Mouse (Mus musculus) neural tube, embryonic 14.5 days (tissue): ENCODE data around the gene Dtx2. TPM values are rescaled to one million over a fixed set of nuclear protein-coding genes. Genes with fewer than 3 reads are reported as not detected.

Source experiments
- ATAC-seq: fragments of 200-750 bp; cut with Nextera tagmentation; 2 replicates; pipeline ENCODE4 v1.8.0; 2017; ENCODE audit warnings: low read depth, mild to moderate bottlenecking, moderate TSS enrichment, moderate library complexity
- H3K27ac ChIP-seq: fragments of 300-500 bp; sonication (generic); 2 replicates; pipeline ENCODE4 v1.5.1; 2014; ENCODE audit warnings: low read depth, mild to moderate bottlenecking, control low read depth, low read length, moderate library complexity, mixed read lengths
- H3K27me3 ChIP-seq: fragments of 300-500 bp; sonication (generic); 2 replicates; pipeline ENCODE4 v1.6.1; 2014; ENCODE audit warnings: low read length; ENCODE audit not compliant: control insufficient read depth, insufficient read depth
- H3K36me3 ChIP-seq: fragments of 300-500 bp; sonication (generic); 2 replicates; pipeline ENCODE4 v1.6.1; 2014; ENCODE audit warnings: low read length, mixed read lengths; ENCODE audit not compliant: control insufficient read depth, insufficient read depth
- H3K4me1 ChIP-seq: fragments of 300-500 bp; sonication (generic); 2 replicates; pipeline ENCODE4 v1.6.1; 2014; ENCODE audit warnings: low read length; ENCODE audit not compliant: control insufficient read depth, insufficient read depth
- H3K4me2 ChIP-seq: fragments of 300-500 bp; sonication (generic); 2 replicates; pipeline ENCODE4 v1.6.1; 2014; ENCODE audit warnings: mild to moderate bottlenecking, low read depth, low read length, control low read depth
- H3K4me3 ChIP-seq: fragments of 300-500 bp; sonication (generic); 2 replicates; pipeline ENCODE4 v1.5.1; 2014; ENCODE audit warnings: low read depth, low read length, control low read depth, mixed read lengths
- H3K9ac ChIP-seq: fragments of 300-500 bp; sonication (generic); replicated peaks from 2 replicates; pipeline ENCODE4 v1.6.1; 2014; ENCODE audit warnings: low read depth, mild to moderate bottlenecking, control low read depth, low read length, mixed read lengths
- H3K9me3 ChIP-seq: fragments of 300-500 bp; sonication (generic); 2 replicates; pipeline ENCODE4 v1.6.1; 2016; ENCODE audit warnings: low read length; ENCODE audit not compliant: control insufficient read depth
- WGBS: fragments of 180-500 bp; shearing (Covaris S2); extraction: QIAGEN DNeasy Blood & Tissue Kit; methylation state at CpG from one replicate; pipeline ENCODE4 v1.1.7; 2014; 5-methylcytosine and 5-hydroxymethylcytosine counted together
- polyA plus RNA-seq: library from polyadenylated mRNA; unstranded; fragments of >200 nt; fragmentation: Nextera tagmentation; extraction: Ambion mirVana; gene quantifications from 2 replicates; pipeline ENCODE4 v1.2.1, GENCODE M21; 2014

Gene Dtx2
- polyA plus RNA-seq, 1 experiment from 2014 or later: 18.9 TPM

DNA sequence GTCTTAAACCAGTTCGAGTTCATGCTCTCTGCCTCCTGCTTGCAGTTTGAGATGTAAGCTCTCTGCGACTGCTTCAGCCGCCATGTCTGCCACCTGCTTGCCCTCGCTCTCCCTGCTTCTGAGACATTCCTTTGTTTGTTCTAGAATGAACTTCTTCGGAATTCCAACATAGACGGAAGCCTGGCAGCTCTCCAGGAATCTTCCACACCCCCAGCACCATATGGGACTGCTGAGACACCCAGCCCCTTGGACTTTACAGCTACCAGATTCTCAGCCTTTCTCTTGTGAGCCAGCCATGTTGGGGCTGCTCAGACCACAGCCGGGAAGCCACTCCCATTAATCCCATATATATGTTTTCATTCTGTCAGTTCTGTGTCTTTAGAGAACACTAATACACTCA is 81.7 kb downstream of the Dtx2 start:
- ATAC-seq: no peak
- H3K4me3 ChIP-seq: no peak overlapping the region
- no peaks in the 10 kb centered on the region for H3K27me3 ChIP-seq
- H3K9ac ChIP-seq: no peak overlapping the region
- no peak overlapping the region for H3K4me2 ChIP-seq
- WGBS: 42% methylated on average over 7 of the region's 7 CpGs
- H3K27ac ChIP-seq: no peak overlapping the region
- H3K4me1 ChIP-seq: no peaks in the 10 kb centered on the region
- H3K36me3 ChIP-seq: no peaks in the 10 kb centered on the region
- no peaks in the 10 kb centered on the region for H3K9me3 ChIP-seq

DNA sequence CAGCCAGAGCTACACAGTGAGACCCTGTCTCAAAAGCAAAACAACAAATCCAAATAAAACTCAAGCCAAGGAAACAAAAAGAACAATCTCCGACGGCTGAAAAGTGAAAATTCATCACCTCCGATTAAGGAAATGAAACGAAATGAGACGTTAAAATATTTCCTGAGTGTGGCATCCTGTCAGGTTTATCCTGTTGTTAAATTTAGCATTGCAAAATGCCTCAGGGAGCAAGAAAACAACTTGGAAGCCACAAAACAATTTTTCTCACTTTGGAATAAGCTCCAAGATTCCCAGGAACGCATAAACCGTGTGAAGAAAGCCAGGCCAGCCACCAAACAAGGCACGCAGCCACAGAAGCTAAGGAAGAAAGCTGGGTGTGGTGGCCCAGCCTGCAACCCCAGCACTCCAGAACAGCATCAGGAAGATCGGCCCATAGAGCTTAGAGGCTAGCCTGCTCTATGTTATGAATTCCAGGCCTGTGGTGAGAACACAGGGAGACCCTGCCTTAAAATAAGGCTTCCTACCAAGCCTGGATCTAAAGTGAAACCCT is 82.5 kb downstream of the Dtx2 start:
- H3K9me3 ChIP-seq: no peaks in the 10 kb centered on the region
- no peak overlapping the region for H3K4me2 ChIP-seq
- no peak for ATAC-seq
- no peak overlapping the region for H3K9ac ChIP-seq
- no peaks in the 10 kb centered on the region for H3K27me3 ChIP-seq
- WGBS: 90% methylated on average over 9 of the region's 9 CpGs
- no peaks in the 10 kb centered on the region for H3K36me3 ChIP-seq
- H3K4me3 ChIP-seq: no peak overlapping the region
- H3K4me1 ChIP-seq: no peaks in the 10 kb centered on the region
- H3K27ac ChIP-seq: no peak overlapping the region

DNA sequence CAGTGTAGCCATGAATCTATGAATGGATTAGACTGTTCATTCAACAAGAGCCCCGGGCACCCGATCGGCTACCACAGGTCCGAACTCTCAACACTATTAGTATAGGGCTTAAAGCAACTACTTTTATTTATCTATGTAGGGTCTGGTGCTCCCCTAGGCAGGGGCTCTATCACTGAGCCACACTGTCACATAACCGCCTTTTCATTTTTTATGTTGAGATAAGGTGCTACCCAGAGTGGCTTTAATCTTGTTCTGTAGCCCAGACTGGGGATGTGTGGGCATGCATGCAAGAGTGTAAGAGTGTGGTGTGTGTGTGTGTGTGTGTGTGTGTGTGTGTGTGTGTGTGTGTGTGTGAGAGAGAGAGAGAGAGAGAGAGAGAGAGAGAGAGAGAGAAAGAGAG is 83.5 kb downstream of the Dtx2 start:
- Histone ChIP-seq H3K9ac (no peak overlapping the region), H3K4me1 (no peaks in the 10 kb centered on the region), H3K27me3 (no peaks in the 10 kb centered on the region), H3K4me2 (no peak overlapping the region), H3K36me3 (no peaks in the 10 kb centered on the region), H3K4me3 (no peak overlapping the region), H3K27ac (no peak overlapping the region), H3K9me3 (no peaks in the 10 kb centered on the region)
- no peak for ATAC-seq
- 91% methylated on average over 5 of the region's 5 CpGs for WGBS

DNA sequence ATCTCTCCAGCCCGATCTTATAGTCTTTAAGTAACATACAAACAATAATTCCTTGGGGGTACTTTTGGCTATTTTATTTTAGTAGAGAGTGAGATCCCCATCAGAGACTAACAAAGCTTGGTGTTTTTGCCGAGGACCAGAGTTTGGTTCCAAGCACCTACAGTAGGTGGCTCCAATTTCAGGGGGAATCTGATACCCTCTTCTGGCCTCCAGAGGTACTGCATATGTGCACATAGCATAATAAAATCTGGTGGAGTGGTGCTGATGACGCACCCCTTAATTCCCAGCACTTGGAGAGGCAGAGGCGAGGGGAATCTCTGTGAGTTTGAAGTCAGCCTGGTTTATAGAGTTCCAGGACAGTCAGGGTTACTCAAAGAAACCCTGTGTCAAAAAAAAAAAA is 87.7 kb downstream of the Dtx2 start:
- Histone ChIP-seq H3K4me3 (no peak overlapping the region), H3K27me3 (no peaks in the 10 kb centered on the region), H3K9ac (no peak overlapping the region), H3K27ac (no peak overlapping the region), H3K9me3 (no peaks in the 10 kb centered on the region), H3K4me2 (no peak overlapping the region), H3K4me1 (peaks cover 9% of the 10 kb centered on the region; the same call in 1 of the 2 replicates), H3K36me3 (no peaks in the 10 kb centered on the region)
- no peak for ATAC-seq
- 81% methylated on average over 4 of the region's 4 CpGs for WGBS

Other genes starting within 250 kb of the Dtx2 start
- gene Styxl1, start 216.4 kb upstream of the Dtx2 start, polyA plus RNA-seq: 0.76 TPM in 1 of 2 replicates, not detected in the other
- gene Mdh2, start 216.3 kb upstream of the Dtx2 start, polyA plus RNA-seq: 680 and 694 TPM in 2 replicates
- 61.0 and 65.9 TPM in 2 replicates for gene Srrm3, start 187.9 kb upstream of the Dtx2 start, polyA plus RNA-seq
- 7.8 and 11.4 TPM in 2 replicates for gene Hspb1, start 106.9 kb upstream of the Dtx2 start, polyA plus RNA-seq
- gene Ywhag, start 60.2 kb upstream of the Dtx2 start, polyA plus RNA-seq: 419 and 431 TPM in 2 replicates
- 1.0 and 1.4 TPM in 2 replicates for gene Ssc4d, start 20.3 kb upstream of the Dtx2 start, polyA plus RNA-seq
- gene Zp3, start 14.7 kb upstream of the Dtx2 start, polyA plus RNA-seq: 0.29 TPM in 1 of 2 replicates, not detected in the other
- not detected in 2 replicates for gene Upk3b, start 43.7 kb downstream of the Dtx2 start, polyA plus RNA-seq
- gene Upk3bl, start 59.7 kb downstream of the Dtx2 start, polyA plus RNA-seq: not detected in 2 replicates
- 15.0 and 19.8 TPM in 2 replicates for gene Rasa4, start 89.1 kb downstream of the Dtx2 start, polyA plus RNA-seq
- gene Polr2j, start 121.8 kb downstream of the Dtx2 start, polyA plus RNA-seq: 219 and 251 TPM in 2 replicates
- gene Lrwd1, start 141.3 kb downstream of the Dtx2 start, polyA plus RNA-seq: 17.5 and 20.7 TPM in 2 replicates
- 17.6 and 18.4 TPM in 2 replicates for gene Alkbh4, start 141.3 kb downstream of the Dtx2 start, polyA plus RNA-seq
- gene Orai2, start 175.9 kb downstream of the Dtx2 start, polyA plus RNA-seq: 34.0 and 41.0 TPM in 2 replicates
- 63.6 and 71.8 TPM in 2 replicates for gene Prkrip1, start 204.2 kb downstream of the Dtx2 start, polyA plus RNA-seq